Mouse (Mus musculus) ES-E14 (cell line): ENCODE data around the gene Apon.

Experiments
- HCFC1 ChIP-seq: IDR thresholded peaks from 2 replicates; pipeline ENCODE4 v1.6.1; 2012; ENCODE audit warnings: low read length, inconsistent platforms, borderline replicate concordance; ENCODE audit not compliant: insufficient read depth
- MAFK ChIP-seq: IDR thresholded peaks from 2 replicates; pipeline ENCODE4 v1.6.1; 2014; ENCODE audit warnings: mild to moderate bottlenecking, low read depth, low read length, inconsistent platforms; ENCODE audit not compliant: insufficient read depth
- ZC3H11A ChIP-seq: IDR thresholded peaks from 2 replicates; pipeline ENCODE4 v1.6.1; 2012; ENCODE audit warnings: low read depth, mild to moderate bottlenecking, inconsistent platforms, low read length, borderline replicate concordance

- no peak for TF ChIP-seq HCFC1
- TF ChIP-seq MAFK, result no peak
- TF ChIP-seq ZC3H11A, result no peak
These were observed 3.3 kb upstream of the Apon start for GRCm38 (mm10) chr10:128250565-128250964.
